Comparison of ENCODE assay signal across 9 mouse cellular contexts in the genomic region with DNA sequence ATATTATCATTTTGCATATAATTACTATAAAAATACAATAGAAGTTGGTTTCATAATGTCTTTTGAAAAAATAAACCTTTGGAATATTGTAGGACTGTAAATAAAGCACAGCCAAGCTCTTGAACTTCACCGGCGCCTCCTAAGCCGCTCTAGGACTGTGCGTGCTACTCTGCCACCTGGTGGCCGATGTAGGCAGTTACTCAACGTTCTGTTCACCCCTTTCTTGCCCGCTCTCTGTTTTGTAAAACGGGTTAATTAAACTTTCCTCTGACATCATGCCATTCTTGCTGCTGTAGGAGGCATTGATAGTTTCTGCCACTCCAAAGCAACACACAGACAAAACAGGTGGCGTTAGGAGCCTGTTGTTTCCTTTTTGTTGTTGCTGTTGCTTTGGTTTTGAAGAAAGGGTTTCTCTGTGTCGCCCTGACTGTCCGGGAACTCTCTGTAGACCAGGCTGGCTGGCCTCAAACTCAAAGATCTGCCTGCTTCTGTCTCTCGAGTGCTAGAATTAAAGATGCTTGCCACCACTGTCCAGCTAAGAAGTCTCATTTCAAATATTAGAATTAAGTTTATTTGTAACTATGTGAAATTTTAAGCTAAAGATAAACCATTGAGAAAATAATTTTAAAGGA. TPM values are rescaled to one million over a fixed set of nuclear protein-coding genes. Genes with fewer than 3 reads are reported as not detected.
A peak's percentile ranks its signal among the peaks of the same experiment; 100 is the strongest.
DNase-seq lines count a peak whose midpoint lies in the region; ATAC-seq lines count a peak whose summit lies in the region.
"Had no signal": no experiment of that assay in that cellular context is flagged by ENCODE, and none has a peak within 500 bp of the region (broad histone marks: within the 10 kb centered on the region; RNA-seq: fewer than 3 reads in every experiment).

No protein-coding gene starts in this region.

- peak; percentile 82 for ATAC-seq in cerebellum, adult (ENCODE audit: insufficient number of reproducible peaks, low FRiP score, low TSS enrichment)
- ATAC-seq in forebrain, embryonic 12.5 days (ENCODE audit: low FRiP score) = peak; percentile 87

- peaks cover 17% of the 10 kb centered on the region for H3K4me1 ChIP-seq in forebrain, embryonic 12.5 days
- H3K4me1 ChIP-seq in hindbrain, embryonic 10.5 days (replicated peaks) = peaks cover 16% of the 10 kb centered on the region

- 6% methylated on average over 12 of the region's 12 CpGs for WGBS in forebrain, embryonic 12.5 days
- WGBS in hindbrain, embryonic 10.5 days = 12% methylated on average over 12 of the region's 12 CpGs

- H3K9me3 ChIP-seq in forebrain, embryonic 12.5 days = no peaks in the 10 kb centered on the region
- no peaks in the 10 kb centered on the region for H3K9me3 ChIP-seq in hindbrain, embryonic 10.5 days
- H3K9me3 ChIP-seq: limb, embryonic 15.5 days had no signal

- peak; percentile 58 for DNase-seq in MEL-GATA-1-ER (ENCODE audit: extremely low read depth, low read depth)
- DNase-seq in hindbrain, embryonic 10.5 days (ENCODE audit: low spot score) = peak; percentile 81
- peak; percentile 45 for DNase-seq in layer of hippocampus, adult 9-11 months
- DNase-seq in lung, postnatal 25 days (ENCODE audit: low spot score) = peak; percentile 48
- peak; percentile 30 for DNase-seq in retina, adult 2 months (ENCODE audit: low read depth, low spot score)
- DNase-seq in thymus, postnatal 4 days = peak; percentile 84

- H3K9ac ChIP-seq in forebrain, embryonic 12.5 days = no peak overlapping the region
- H3K9ac ChIP-seq: limb, embryonic 15.5 days had no signal

- no peak overlapping the region for H3K4me3 ChIP-seq in forebrain, embryonic 12.5 days (replicated peaks)
- H3K4me3 ChIP-seq in hindbrain, embryonic 10.5 days = no peak overlapping the region
- H3K4me3 ChIP-seq: limb, embryonic 15.5 days had no signal

- H3K4me2 ChIP-seq in forebrain, embryonic 12.5 days = peak overlapping the region; percentile 43
- H3K4me2 ChIP-seq: limb, embryonic 15.5 days had no signal

- no peaks in the 10 kb centered on the region for H3K36me3 ChIP-seq in forebrain, embryonic 12.5 days (replicated peaks)
- no peaks in the 10 kb centered on the region for H3K36me3 ChIP-seq in hindbrain, embryonic 10.5 days
- H3K36me3 ChIP-seq: limb, embryonic 15.5 days had no signal

- peaks cover 5% of the 10 kb centered on the region for H3K27me3 ChIP-seq in forebrain, embryonic 12.5 days
- peaks cover 22% of the 10 kb centered on the region; the same call in 1 of the 2 replicates for H3K27me3 ChIP-seq in hindbrain, embryonic 10.5 days (ENCODE audit: insufficient read depth, poor library complexity, severe bottlenecking)

- no peak overlapping the region for H3K27ac ChIP-seq in forebrain, embryonic 12.5 days
- H3K27ac ChIP-seq in hindbrain, embryonic 10.5 days = no peak overlapping the region
- H3K27ac ChIP-seq: limb, embryonic 15.5 days had no signal

RNA-seq across cellular contexts. Expression of a gene that starts 24.1 kb away (rescaled TPM):
- polyA plus RNA-seq in forebrain, embryonic 12.5 days (2016; fragmentation: Nextera tagmentation; extraction: Ambion mirVana) = 16.4 and 16.8 TPM in 2 replicates
- polyA plus RNA-seq in hindbrain, embryonic 10.5 days (2016; fragmentation: Nextera tagmentation; extraction: Ambion mirVana) = 14.9 and 20.9 TPM in 2 replicates

RNA-seq across cellular contexts. Expression of a gene that starts 24.4 kb away (rescaled TPM):
- polyA plus RNA-seq in forebrain, embryonic 12.5 days (2016; fragmentation: Nextera tagmentation; extraction: Ambion mirVana) = 14.7 and 18.9 TPM in 2 replicates
- polyA plus RNA-seq in hindbrain, embryonic 10.5 days (2016; fragmentation: Nextera tagmentation; extraction: Ambion mirVana) = 19.2 and 20.2 TPM in 2 replicates

Comparison
In these comparisons a context has a peak if more than half of its experiments do, and no peak if none do; other contexts are left out.
1. DNase-seq: peak in every context shown above with its lines; median percentile 84 in thymus, postnatal 4 days; 81 in hindbrain, embryonic 10.5 days; 58 in MEL-GATA-1-ER; 48 in lung, postnatal 25 days; 45 in layer of hippocampus, adult 9-11 months; 30 in retina, adult 2 months.